Mouse (Mus musculus): ENCODE results near the gene H2-Ob.
A peak's percentile ranks its signal among the peaks of the same experiment; 100 is the strongest.

Gene H2-Ob

GRCm38 (mm10) chr17:34238706-34239105 lies at the start of gene H2-Ob:
Gene H2-Ob, plus strand, starts transcription at chr17:34238903.
- peak; percentile 80 for DNase-seq

GRCm38 (mm10) chr17:34188986-34189385 lies 49.7 kb upstream of the H2-Ob start:
- no peak for DNase-seq

GRCm38 (mm10) chr17:34192852-34193251 lies 45.9 kb upstream of the H2-Ob start:
- DNase-seq: no peak

- no peak for DNase-seq
Measured at GRCm38 (mm10) chr17:34193468-34193867, 45.2 kb upstream of the H2-Ob start.

- no peak for DNase-seq
Measured at GRCm38 (mm10) chr17:34194723-34195122, 44.0 kb upstream of the H2-Ob start.

- DNase-seq: no peak
Measured at GRCm38 (mm10) chr17:34196491-34196890, 42.2 kb upstream of the H2-Ob start.

GRCm38 (mm10) chr17:34196941-34197894 lies 41.5 kb upstream of the H2-Ob start, which contains the start of gene Psmb8:
Gene Psmb8, plus strand, starts transcription at chr17:34197721.
- DNase-seq: peak; percentile 98

- DNase-seq: peak; percentile 80
Measured at GRCm38 (mm10) chr17:34197904-34198520, 40.7 kb upstream of the H2-Ob start.

- DNase-seq: no peak
Measured at GRCm38 (mm10) chr17:34198521-34198912, 40.2 kb upstream of the H2-Ob start.

- no peak for DNase-seq
Measured at GRCm38 (mm10) chr17:34199050-34199619, 39.6 kb upstream of the H2-Ob start.

- no peak for DNase-seq
Measured at GRCm38 (mm10) chr17:34200047-34200446, 38.7 kb upstream of the H2-Ob start.

GRCm38 (mm10) chr17:34200772-34201505 lies 37.8 kb upstream of the H2-Ob start:
- no peak for DNase-seq

- no peak for DNase-seq
Measured at GRCm38 (mm10) chr17:34201506-34202055, 37.1 kb upstream of the H2-Ob start.

GRCm38 (mm10) chr17:34202760-34203442 lies 35.8 kb upstream of the H2-Ob start:
- no peak for DNase-seq

- no peak for DNase-seq
Measured at GRCm38 (mm10) chr17:34203444-34203843, 35.3 kb upstream of the H2-Ob start, which contains the start of gene Tap2. Gene Tap2, plus strand, starts transcription at chr17:34203527.

- DNase-seq: peak; percentile 93
Measured at GRCm38 (mm10) chr17:34204303-34205010, 34.2 kb upstream of the H2-Ob start.

GRCm38 (mm10) chr17:34205021-34205745 lies 33.5 kb upstream of the H2-Ob start:
- DNase-seq: peak; percentile 62

GRCm38 (mm10) chr17:34205746-34206176 lies 32.9 kb upstream of the H2-Ob start:
- DNase-seq: peak; percentile 55

GRCm38 (mm10) chr17:34206731-34207130 lies 32.0 kb upstream of the H2-Ob start:
- no peak for DNase-seq

- DNase-seq: no peak
Measured at GRCm38 (mm10) chr17:34207456-34207855, 31.2 kb upstream of the H2-Ob start.
